8 mouse cellular contexts compared by ENCODE assay signal in the genomic region with DNA sequence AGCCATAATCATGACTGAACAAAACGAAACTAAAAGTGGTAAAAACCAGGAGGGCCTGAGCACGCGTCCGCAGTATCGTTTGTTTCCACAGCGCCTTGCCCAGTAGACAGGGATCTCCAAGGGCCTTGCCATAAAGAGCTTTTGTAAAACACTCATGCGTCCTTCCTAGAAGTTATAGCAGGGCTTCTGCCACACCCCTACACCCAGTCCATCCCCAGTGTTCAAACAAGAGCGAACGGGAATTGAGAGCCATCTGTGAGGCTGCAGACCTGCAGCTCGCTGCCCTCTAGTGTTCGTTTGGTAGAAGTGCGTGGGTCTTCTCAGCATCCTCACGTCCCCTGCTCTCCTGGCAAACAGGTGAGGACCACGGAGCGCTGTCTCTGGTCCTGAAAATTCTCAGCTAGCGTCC. TPM values are rescaled to one million over a fixed set of nuclear protein-coding genes. Genes with fewer than 3 reads are reported as not detected.
DNase-seq lines count a peak whose midpoint lies in the region; ATAC-seq and TF ChIP-seq lines count a peak whose summit lies in the region.

No protein-coding gene starts in this region.

- DNase-seq in ES-E14 (ENCODE audit: low read depth, low spot score), result peak; percentile 92
- peak; percentile 33 for DNase-seq in adrenal gland, postnatal 25 days
- DNase-seq in kidney, postnatal 10 days, result peak; percentile 80
- DNase-seq in lung, postnatal 0 days (ENCODE audit: low spot score), result peak; percentile 95
- DNase-seq in ovary, postnatal 14 days (ENCODE audit: low spot score), result peak; percentile 62
- DNase-seq in yolk sac, embryonic 10.5 days (ENCODE audit: low spot score), result peak; percentile 74

- H3K9ac ChIP-seq in ES-E14 (ENCODE audit: insufficient read depth, low read depth, low read length, poor library complexity, severe bottlenecking), result no peak overlapping the region
- no peak overlapping the region for H3K9ac ChIP-seq in embryonic facial prominence, embryonic 13.5 days
- H3K9ac ChIP-seq in heart, embryonic 15.5 days, result no peak overlapping the region
- H3K9ac ChIP-seq in lung, postnatal 0 days (replicated peaks; ENCODE audit: low read depth), result no peak overlapping the region

- no peaks in the 10 kb centered on the region for H3K27me3 ChIP-seq in embryonic facial prominence, embryonic 13.5 days
- no peaks in the 10 kb centered on the region for H3K27me3 ChIP-seq in heart, embryonic 15.5 days
- H3K27me3 ChIP-seq in lung, postnatal 0 days (replicated peaks; ENCODE audit: insufficient read depth, low read length), result no peaks in the 10 kb centered on the region

- peak; percentile 95 for TF ChIP-seq CTCF in lung, postnatal 0 days (IDR thresholded peaks at IDR 0.05)

- ATAC-seq in embryonic facial prominence, embryonic 13.5 days (ENCODE audit: insufficient number of reproducible peaks, insufficient read depth, low FRiP score, low TSS enrichment, low read depth), result no peak
- no peak; the same call in 1 of the 2 replicates for ATAC-seq in heart, embryonic 15.5 days (replicated peaks; ENCODE audit: insufficient number of reproducible peaks, insufficient read depth, low FRiP score, low read depth)
- peak; percentile 86 for ATAC-seq in lung, postnatal 0 days

- no peak overlapping the region for H3K4me3 ChIP-seq in ES-E14 (ENCODE audit: insufficient read depth in 1 of 2, low read depth in 1 of 2, low read length in 2 of 2, poor library complexity in 1 of 2, severe bottlenecking in 1 of 2)
- H3K4me3 ChIP-seq in embryonic facial prominence, embryonic 13.5 days, result peak overlapping the region; percentile 32
- peak overlapping the region; percentile 44 for H3K4me3 ChIP-seq in heart, embryonic 15.5 days
- peak overlapping the region; percentile 40 for H3K4me3 ChIP-seq in lung, postnatal 0 days (ENCODE audit: low read depth, low read length)

- in situ Hi-C loops in ES-E14 (cut with MboI; ENCODE audit: low sequenced_read_pairs in 2 of 2, unreplicated experiment in 2 of 2), result no loop called here

- H3K36me3 ChIP-seq in ES-E14 (ENCODE audit: control insufficient read depth, insufficient read depth, low read length, poor library complexity, severe bottlenecking), result no peaks in the 10 kb centered on the region
- H3K36me3 ChIP-seq in embryonic facial prominence, embryonic 13.5 days, result no peaks in the 10 kb centered on the region
- no peaks in the 10 kb centered on the region for H3K36me3 ChIP-seq in heart, embryonic 15.5 days
- H3K36me3 ChIP-seq in lung, postnatal 0 days (ENCODE audit: insufficient read depth, low read length), result no peaks in the 10 kb centered on the region

- H3K4me2 ChIP-seq in embryonic facial prominence, embryonic 13.5 days, result peak overlapping the region; percentile 49
- peak overlapping the region; percentile 61 for H3K4me2 ChIP-seq in heart, embryonic 15.5 days
- H3K4me2 ChIP-seq in lung, postnatal 0 days (replicated peaks; ENCODE audit: low read depth, low read length), result peak overlapping the region; percentile 52

- H3K27ac ChIP-seq in ES-E14 (ENCODE audit: insufficient read depth, low read depth, low read length, poor library complexity, severe bottlenecking), result no peak overlapping the region
- no peak overlapping the region for H3K27ac ChIP-seq in embryonic facial prominence, embryonic 13.5 days
- no peak overlapping the region for H3K27ac ChIP-seq in heart, embryonic 15.5 days
- no peak overlapping the region for H3K27ac ChIP-seq in lung, postnatal 0 days (ENCODE audit: low read length)

- TF ChIP-seq EP300 in lung, postnatal 0 days (IDR thresholded peaks at IDR 0.05), result no peak

- H3K9me3 ChIP-seq in ES-E14 (ENCODE audit: control insufficient read depth, insufficient read depth, low read depth, low read length), result no peaks in the 10 kb centered on the region
- H3K9me3 ChIP-seq in embryonic facial prominence, embryonic 13.5 days, result no peaks in the 10 kb centered on the region
- no peaks in the 10 kb centered on the region for H3K9me3 ChIP-seq in heart, embryonic 15.5 days (replicated peaks)
- H3K9me3 ChIP-seq in lung, postnatal 0 days (ENCODE audit: low read length), result no peaks in the 10 kb centered on the region

- WGBS in embryonic facial prominence, embryonic 13.5 days, result 28% methylated on average over 16 of the region's 16 CpGs
- WGBS in heart, embryonic 15.5 days, result 25% methylated on average over 16 of the region's 16 CpGs
- WGBS in lung, postnatal 0 days, result 17% methylated on average over 16 of the region's 16 CpGs

- peaks cover 0 to 4% of the 10 kb centered on the region in 2 experiments; a peak in 2 of 4 replicates for H3K4me1 ChIP-seq in ES-E14 (ENCODE audit: control insufficient read depth in 2 of 2, insufficient read depth in 2 of 2, low read length in 2 of 2, poor library complexity in 1 of 2)
- H3K4me1 ChIP-seq in embryonic facial prominence, embryonic 13.5 days, result no peaks in the 10 kb centered on the region
- H3K4me1 ChIP-seq in heart, embryonic 15.5 days (replicated peaks), result no peaks in the 10 kb centered on the region
- H3K4me1 ChIP-seq in lung, postnatal 0 days (ENCODE audit: insufficient read depth, low read depth, low read length), result no peaks in the 10 kb centered on the region

TF ChIP-seq in ES-E14, 5 proteins besides CTCF, POLR2A, EP300 and RAD21:
- TF ChIP-seq ZC3H11A (IDR thresholded peaks at IDR 0.05; ENCODE audit: borderline replicate concordance, low read depth, low read length) (peak; percentile 65), CHD2 (IDR thresholded peaks at IDR 0.05; ENCODE audit: low read depth, low read length) (no peak), ZNF384 (IDR thresholded peaks at IDR 0.05; ENCODE audit: low read depth, low read length) (no peak), HCFC1 (IDR thresholded peaks at IDR 0.05; ENCODE audit: borderline replicate concordance, insufficient read depth, low read length) (peak; percentile 70; the same call in 1 of the 2 replicates)

RNA-seq across cellular contexts. Expression of a gene that starts 10.2 kb away (rescaled TPM):
- 67.8 and 73.5 TPM in 2 replicates for total RNA-seq in ES-E14 (2012; rRNA removed)
- 53.5 and 59.8 TPM in 2 replicates for total RNA-seq in adrenal gland, postnatal 25 days (2021)
- polyA plus RNA-seq in embryonic facial prominence, embryonic 13.5 days (2015; fragmentation: Nextera tagmentation; extraction: Ambion mirVana), result 37.2 and 37.6 TPM in 2 replicates
- 20.4 and 25.0 TPM in 2 replicates for polyA plus RNA-seq in heart, embryonic 15.5 days (2015; fragmentation: Nextera tagmentation; extraction: Ambion mirVana)
- polyA plus RNA-seq in lung, postnatal 0 days (2015; fragmentation: Nextera tagmentation; extraction: Ambion mirVana), result 23.3 and 24.6 TPM in 2 replicates

RNA-seq across cellular contexts. Expression of a gene that starts 12.9 kb away (rescaled TPM):
- total RNA-seq in ES-E14 (2012; rRNA removed), result 25.5 and 30.3 TPM in 2 replicates
- total RNA-seq in adrenal gland, postnatal 25 days (2021), result 15.8 and 16.7 TPM in 2 replicates
- 15.8 and 19.8 TPM in 2 replicates for polyA plus RNA-seq in embryonic facial prominence, embryonic 13.5 days (2015; fragmentation: Nextera tagmentation; extraction: Ambion mirVana)
- 2.6 and 4.4 TPM in 2 replicates for polyA plus RNA-seq in heart, embryonic 15.5 days (2015; fragmentation: Nextera tagmentation; extraction: Ambion mirVana)
- polyA plus RNA-seq in lung, postnatal 0 days (2015; fragmentation: Nextera tagmentation; extraction: Ambion mirVana), result 20.0 and 29.8 TPM in 2 replicates

RNA-seq across cellular contexts. Expression of a gene that starts 25.1 kb away (rescaled TPM):
- total RNA-seq in ES-E14 (2012; rRNA removed), result 73.6 and 93.0 TPM in 2 replicates
- 42.7 and 53.0 TPM in 2 replicates for total RNA-seq in adrenal gland, postnatal 25 days (2021)
- 80.0 and 85.2 TPM in 2 replicates for polyA plus RNA-seq in embryonic facial prominence, embryonic 13.5 days (2015; fragmentation: Nextera tagmentation; extraction: Ambion mirVana)
- polyA plus RNA-seq in heart, embryonic 15.5 days (2015; fragmentation: Nextera tagmentation; extraction: Ambion mirVana), result 45.9 and 49.4 TPM in 2 replicates
- 54.6 and 57.5 TPM in 2 replicates for polyA plus RNA-seq in lung, postnatal 0 days (2015; fragmentation: Nextera tagmentation; extraction: Ambion mirVana)

RNA-seq across cellular contexts. Expression of a gene that starts 39.4 kb away (rescaled TPM):
- total RNA-seq in ES-E14 (2012; rRNA removed), result 36.6 and 48.8 TPM in 2 replicates
- total RNA-seq in adrenal gland, postnatal 25 days (2021), result 46.9 TPM in 2 replicates
- 64.2 and 70.1 TPM in 2 replicates for polyA plus RNA-seq in embryonic facial prominence, embryonic 13.5 days (2015; fragmentation: Nextera tagmentation; extraction: Ambion mirVana)
- 33.3 and 38.4 TPM in 2 replicates for polyA plus RNA-seq in heart, embryonic 15.5 days (2015; fragmentation: Nextera tagmentation; extraction: Ambion mirVana)
- 41.0 and 43.6 TPM in 2 replicates for polyA plus RNA-seq in lung, postnatal 0 days (2015; fragmentation: Nextera tagmentation; extraction: Ambion mirVana)

RNA-seq across cellular contexts. Expression of a gene that starts 39.5 kb away (rescaled TPM):
- total RNA-seq in ES-E14 (2012; rRNA removed), result 8.5 and 12.8 TPM in 2 replicates
- total RNA-seq in adrenal gland, postnatal 25 days (2021), result 22.9 and 31.3 TPM in 2 replicates
- polyA plus RNA-seq in embryonic facial prominence, embryonic 13.5 days (2015; fragmentation: Nextera tagmentation; extraction: Ambion mirVana), result 23.5 and 25.6 TPM in 2 replicates
- 38.5 and 42.9 TPM in 2 replicates for polyA plus RNA-seq in heart, embryonic 15.5 days (2015; fragmentation: Nextera tagmentation; extraction: Ambion mirVana)
- polyA plus RNA-seq in lung, postnatal 0 days (2015; fragmentation: Nextera tagmentation; extraction: Ambion mirVana), result 8.4 and 9.6 TPM in 2 replicates

Comparison
In these comparisons a context has a peak if more than half of its experiments do, and no peak if none do; other contexts are left out.
1. DNase-seq: peak in every context shown above with its lines; median percentile 95 in lung, postnatal 0 days; 92 in ES-E14; 80 in kidney, postnatal 10 days; 74 in yolk sac, embryonic 10.5 days; 62 in ovary, postnatal 14 days; 33 in adrenal gland, postnatal 25 days.
2. H3K4me3 ChIP-seq: peak in embryonic facial prominence, embryonic 13.5 days (single experiment), heart, embryonic 15.5 days (single experiment) and lung, postnatal 0 days (single experiment); none in ES-E14 (0 of 2).
3. Peak in every context shown above with its lines, with median percentiles within 50 percentile points of each other: H3K4me2 ChIP-seq.